Comparison of ENCODE assay signal across 18 mouse cellular contexts in the genomic region with DNA sequence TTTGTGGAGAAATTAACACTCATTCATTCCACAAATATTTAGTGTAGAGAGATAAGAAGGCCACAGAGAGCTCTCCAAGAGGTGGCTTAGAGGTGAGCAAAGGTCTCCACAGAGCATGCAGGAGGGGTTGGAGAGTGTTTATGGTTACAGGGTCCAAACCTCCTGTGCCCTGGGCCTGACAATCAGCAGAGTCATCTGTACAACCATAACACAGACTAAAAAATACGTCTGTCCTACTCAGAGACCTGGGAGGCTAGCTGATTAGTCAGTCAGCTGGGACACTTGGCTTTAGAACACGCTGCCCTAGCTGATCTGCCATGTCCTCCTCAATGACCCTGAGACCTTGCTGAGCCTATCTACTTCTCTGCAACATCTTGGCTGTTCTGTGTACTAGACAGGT.
"Had no signal": no experiment of that assay in that cellular context is flagged by ENCODE, and none has a peak within 500 bp of the region (broad histone marks: within the 10 kb centered on the region; RNA-seq: fewer than 3 reads in every experiment).

No protein-coding gene starts in this region.

- DNase-seq: kidney, adult 8-10 months; kidney, postnatal 14 days; kidney, postnatal 4 days; left cerebral cortex, postnatal 4 days; lung, embryonic 14.5 days; lung, postnatal 36 days; thymus, adult 2 months; thymus, postnatal 25 days had no signal

- H3K4me1 ChIP-seq: limb, embryonic 15.5 days; midbrain, embryonic 13.5 days; neural tube, embryonic 13.5 days had no signal

- H3K27me3 ChIP-seq: limb, embryonic 12.5 days; limb, embryonic 15.5 days; megakaryocyte, embryonic 14.5 days; midbrain, embryonic 13.5 days; neural tube, embryonic 13.5 days had no signal

- ATAC-seq: lung, postnatal 0 days; midbrain, embryonic 13.5 days; midbrain, embryonic 16.5 days had no signal

- H3K9ac ChIP-seq: limb, embryonic 12.5 days; limb, embryonic 15.5 days; lung, embryonic 14.5 days; midbrain, embryonic 13.5 days; neural tube, embryonic 13.5 days had no signal

- H3K4me2 ChIP-seq: limb, embryonic 12.5 days; limb, embryonic 15.5 days; lung, embryonic 14.5 days; midbrain, embryonic 13.5 days; neural tube, embryonic 13.5 days had no signal

- H3K27ac ChIP-seq: limb, embryonic 12.5 days; limb, embryonic 15.5 days; midbrain, embryonic 10.5 days; midbrain, embryonic 13.5 days; neural tube, embryonic 13.5 days; stomach, postnatal 0 days had no signal

- H3K36me3 ChIP-seq: limb, embryonic 12.5 days; limb, embryonic 15.5 days; midbrain, embryonic 10.5 days; midbrain, embryonic 13.5 days; neural tube, embryonic 13.5 days had no signal

- H3K9me3 ChIP-seq: limb, embryonic 12.5 days; limb, embryonic 15.5 days; megakaryocyte, embryonic 14.5 days; midbrain, embryonic 10.5 days; midbrain, embryonic 13.5 days; neural tube, embryonic 13.5 days had no signal

- H3K4me3 ChIP-seq: limb, embryonic 12.5 days; limb, embryonic 15.5 days; megakaryocyte, embryonic 14.5 days; midbrain, embryonic 10.5 days; midbrain, embryonic 13.5 days; myocyte; neural tube, embryonic 13.5 days had no signal
